Mouse (Mus musculus): ENCODE measurements at regions not wholly inside any gene's neighbourhood (a gene's known extent, or its start where the extent isn't known, plus 50 kb on each side); places are given as distances from the start of the nearest gene placed in this dataset.
A peak's percentile ranks its signal among the peaks of the same experiment; 100 is the strongest.

- H3K4me2 ChIP-seq, result no peak overlapping the region
- WGBS, result 89% methylated on average over 4 of the region's 4 CpGs
- no peaks in the 10 kb centered on the region for H3K27me3 ChIP-seq
- ATAC-seq (ENCODE audit: insufficient number of reproducible peaks, low FRiP score, low TSS enrichment, low read depth), result no peak
- H3K27ac ChIP-seq, result no peak overlapping the region
- H3K36me3 ChIP-seq, result no peaks in the 10 kb centered on the region
- no peak overlapping the region for H3K4me3 ChIP-seq
- H3K9me3 ChIP-seq, result no peaks in the 10 kb centered on the region
- H3K4me1 ChIP-seq, result no peaks in the 10 kb centered on the region
- no peak overlapping the region for H3K9ac ChIP-seq
Measured at GRCm38 (mm10) chr1:77027656-77028055, 487.2 kb downstream of the Epha4 start.

- no peaks in the 10 kb centered on the region for H3K27me3 ChIP-seq
- no peak overlapping the region for H3K4me3 ChIP-seq
- H3K4me1 ChIP-seq, result no peaks in the 10 kb centered on the region
- no peak overlapping the region for H3K4me2 ChIP-seq
- H3K36me3 ChIP-seq, result no peaks in the 10 kb centered on the region
- H3K9ac ChIP-seq, result no peak overlapping the region
- 70% methylated on average over 6 of the region's 6 CpGs for WGBS
- H3K9me3 ChIP-seq, result no peaks in the 10 kb centered on the region
- ATAC-seq (ENCODE audit: insufficient number of reproducible peaks, low FRiP score, low TSS enrichment, low read depth), result no peak
- no peak overlapping the region for H3K27ac ChIP-seq
Measured at GRCm38 (mm10) chr1:77028216-77028615, 486.7 kb downstream of the Epha4 start.

GRCm38 (mm10) chr1:77029091-77029490 is 485.8 kb downstream of the Epha4 start:
- no peak for ATAC-seq (ENCODE audit: insufficient number of reproducible peaks, low FRiP score, low TSS enrichment, low read depth)
- H3K9me3 ChIP-seq, result no peaks in the 10 kb centered on the region
- H3K4me3 ChIP-seq, result no peak overlapping the region
- no peak overlapping the region for H3K27ac ChIP-seq
- 73% methylated on average over 6 of the region's 6 CpGs for WGBS
- no peak overlapping the region for H3K4me2 ChIP-seq
- H3K4me1 ChIP-seq, result no peaks in the 10 kb centered on the region
- no peaks in the 10 kb centered on the region for H3K27me3 ChIP-seq
- H3K9ac ChIP-seq, result no peak overlapping the region
- no peaks in the 10 kb centered on the region for H3K36me3 ChIP-seq

- Histone ChIP-seq H3K4me2 (no peak overlapping the region), H3K27me3 (no peaks in the 10 kb centered on the region), H3K36me3 (no peaks in the 10 kb centered on the region), H3K9me3 (no peaks in the 10 kb centered on the region), H3K9ac (no peak overlapping the region), H3K4me3 (no peak overlapping the region), H3K27ac (no peak overlapping the region), H3K4me1 (0 out of 2 replicates have a peak, but pooled peaks cover under 1% of the 10 kb centered on the region)
- no peak for ATAC-seq (ENCODE audit: insufficient number of reproducible peaks, low FRiP score, low TSS enrichment, low read depth)
- 52% methylated on average over 14 of the region's 14 CpGs for WGBS
Measured at GRCm38 (mm10) chr1:77043749-77044564, 470.9 kb downstream of the Epha4 start.

- WGBS, result 89% methylated on average over 7 of the region's 7 CpGs
Measured at GRCm38 (mm10) chr1:77048720-77049406, 466.0 kb downstream of the Epha4 start.

GRCm38 (mm10) chr1:77051239-77051638 is 463.6 kb downstream of the Epha4 start:
- H3K9me3 ChIP-seq, result no peaks in the 10 kb centered on the region
- no peak overlapping the region for H3K4me2 ChIP-seq
- WGBS, result 33% methylated on average over 5 of the region's 5 CpGs
- ATAC-seq (ENCODE audit: insufficient number of reproducible peaks, low FRiP score, low TSS enrichment, low read depth), result no peak
- H3K9ac ChIP-seq, result no peak overlapping the region
- H3K27me3 ChIP-seq, result no peaks in the 10 kb centered on the region
- no peaks in the 10 kb centered on the region for H3K4me1 ChIP-seq
- no peak overlapping the region for H3K4me3 ChIP-seq
- H3K27ac ChIP-seq, result no peak overlapping the region
- H3K36me3 ChIP-seq, result no peaks in the 10 kb centered on the region

More at GRCm38 (mm10) chr1:77048720-77049406, 466.0 kb downstream of the Epha4 start:
- Histone ChIP-seq H3K36me3 (no peaks in the 10 kb centered on the region), H3K27ac (no peak overlapping the region), H3K27me3 (no peaks in the 10 kb centered on the region), H3K9ac (no peak overlapping the region), H3K4me1 (no peaks in the 10 kb centered on the region), H3K4me3 (no peak overlapping the region), H3K9me3 (no peaks in the 10 kb centered on the region), H3K4me2 (no peak overlapping the region)
- no peak for ATAC-seq (ENCODE audit: insufficient number of reproducible peaks, low FRiP score, low TSS enrichment, low read depth)

GRCm38 (mm10) chr1:77053837-77054540 is 460.9 kb downstream of the Epha4 start:
- no peak overlapping the region for H3K9ac ChIP-seq
- H3K4me3 ChIP-seq, result no peak overlapping the region

GRCm38 (mm10) chr1:77062468-77062867 is 452.4 kb downstream of the Epha4 start:
- H3K4me2 ChIP-seq, result no peak overlapping the region
- no peaks in the 10 kb centered on the region for H3K27me3 ChIP-seq
- no peaks in the 10 kb centered on the region for H3K36me3 ChIP-seq
- ATAC-seq (ENCODE audit: insufficient number of reproducible peaks, low FRiP score, low TSS enrichment, low read depth), result no peak
- H3K9ac ChIP-seq, result no peak overlapping the region
- WGBS, result 83% methylated on average over 3 of the region's 3 CpGs
- H3K9me3 ChIP-seq, result no peaks in the 10 kb centered on the region
- 0 out of 2 replicates have a peak, but pooled peaks cover 4% of the 10 kb centered on the region for H3K4me1 ChIP-seq
- no peak overlapping the region for H3K27ac ChIP-seq
- H3K4me3 ChIP-seq, result no peak overlapping the region

More at GRCm38 (mm10) chr1:77053837-77054540, 460.9 kb downstream of the Epha4 start:
- H3K9me3 ChIP-seq, result no peaks in the 10 kb centered on the region
- no peak for ATAC-seq (ENCODE audit: insufficient number of reproducible peaks, low FRiP score, low TSS enrichment, low read depth)
- H3K4me1 ChIP-seq, result no peaks in the 10 kb centered on the region
- H3K27ac ChIP-seq, result no peak overlapping the region
- no peaks in the 10 kb centered on the region for H3K27me3 ChIP-seq
- no peak overlapping the region for H3K4me2 ChIP-seq
- WGBS, result 60% methylated on average over 4 of the region's 4 CpGs
- no peaks in the 10 kb centered on the region for H3K36me3 ChIP-seq

- Histone ChIP-seq H3K4me1 (no peaks in the 10 kb centered on the region), H3K9ac (no peak overlapping the region), H3K4me2 (no peak overlapping the region), H3K27me3 (no peaks in the 10 kb centered on the region), H3K27ac (no peak overlapping the region), H3K4me3 (no peak overlapping the region), H3K9me3 (no peaks in the 10 kb centered on the region), H3K36me3 (no peaks in the 10 kb centered on the region)
- whole genome bisulfite sequencing, result 81% methylated on average over 1 of the region's 1 CpGs
- ATAC-seq (ENCODE audit: insufficient number of reproducible peaks, low FRiP score, low TSS enrichment, low read depth), result no peak
Measured at GRCm38 (mm10) chr1:77073071-77073470, 441.8 kb downstream of the Epha4 start.

GRCm38 (mm10) chr1:77074926-77075885 is 439.7 kb downstream of the Epha4 start:
- Histone ChIP-seq H3K4me1 (no peaks in the 10 kb centered on the region), H3K36me3 (no peaks in the 10 kb centered on the region), H3K9me3 (no peaks in the 10 kb centered on the region), H3K4me3 (no peak overlapping the region), H3K9ac (no peak overlapping the region), H3K4me2 (no peak overlapping the region), H3K27me3 (no peaks in the 10 kb centered on the region), H3K27ac (no peak overlapping the region)
- 61% methylated on average over 13 of the region's 13 CpGs for WGBS
- ATAC-seq (ENCODE audit: insufficient number of reproducible peaks, low FRiP score, low TSS enrichment, low read depth), result no peak

GRCm38 (mm10) chr1:77080767-77081166 is 434.1 kb downstream of the Epha4 start:
- Histone ChIP-seq H3K9me3 (no peaks in the 10 kb centered on the region), H3K27ac (peak overlapping the region; percentile 57; the same call in 1 of the 2 replicates), H3K36me3 (no peaks in the 10 kb centered on the region), H3K4me2 (no peak overlapping the region), H3K4me1 (peaks cover 12% of the 10 kb centered on the region), H3K9ac (no peak overlapping the region), H3K27me3 (no peaks in the 10 kb centered on the region), H3K4me3 (no peak overlapping the region)
- 22% methylated on average over 5 of the region's 5 CpGs for WGBS
- no peak for ATAC-seq (ENCODE audit: insufficient number of reproducible peaks, low FRiP score, low TSS enrichment, low read depth)

Data from limb, embryonic 15.5 days (tissue).